Mouse (Mus musculus): ENCODE data around the gene Ptpn11. TPM values are rescaled to one million over a fixed set of nuclear protein-coding genes. Genes with fewer than 3 reads are reported as not detected.

Ptpn11 gene
- polyA plus RNA-seq, 1 experiment from 2014 or later = 20.1 TPM

- no peak for ATAC-seq
- peaks cover 24% of the 10 kb centered on the region for H3K36me3 ChIP-seq
- no peak overlapping the region for H3K4me3 ChIP-seq (replicated peaks)
- no peaks in the 10 kb centered on the region for H3K9me3 ChIP-seq
- 83% methylated on average over 5 of the region's 5 CpGs for WGBS
- no peak overlapping the region for H3K27ac ChIP-seq
- no peaks in the 10 kb centered on the region for H3K4me1 ChIP-seq (replicated peaks)
- H3K4me2 ChIP-seq (replicated peaks) = no peak overlapping the region
- H3K9ac ChIP-seq = no peak overlapping the region
- H3K27me3 ChIP-seq (replicated peaks) = no peaks in the 10 kb centered on the region
Measured at GRCm38 (mm10) chr5:121162285-121162684, 28.9 kb downstream of the Ptpn11 start.

DNA sequence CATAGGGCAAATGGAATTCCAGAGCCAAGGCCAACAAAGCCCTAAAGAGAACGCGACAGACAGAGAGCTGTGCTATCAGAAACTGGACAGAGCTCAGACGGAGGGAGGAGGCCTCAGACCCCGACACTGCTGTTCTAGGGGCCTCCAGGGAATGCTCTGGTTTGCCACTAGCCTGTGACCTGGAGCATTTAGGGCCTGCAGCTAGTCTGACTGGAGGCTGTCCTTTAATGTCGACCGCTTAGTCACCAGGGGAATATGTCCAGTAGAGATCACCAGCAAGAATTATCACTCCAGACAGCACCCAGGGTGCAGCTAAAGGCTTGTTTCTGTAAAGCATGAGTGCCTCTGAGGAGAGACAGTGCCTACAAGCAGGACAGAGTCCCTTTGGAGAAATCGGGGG lies 32.2 kb downstream of the Ptpn11 start:
- Histone ChIP-seq H3K27me3 (replicated peaks) (no peaks in the 10 kb centered on the region), H3K36me3 (peaks cover 22% of the 10 kb centered on the region), H3K9me3 (no peaks in the 10 kb centered on the region), H3K27ac (no peak overlapping the region), H3K4me2 (replicated peaks) (no peak overlapping the region), H3K4me1 (replicated peaks) (no peaks in the 10 kb centered on the region), H3K4me3 (replicated peaks) (no peak overlapping the region), H3K9ac (no peak overlapping the region)
- 87% methylated on average over 7 of the region's 7 CpGs for WGBS
- no peak for ATAC-seq

DNA sequence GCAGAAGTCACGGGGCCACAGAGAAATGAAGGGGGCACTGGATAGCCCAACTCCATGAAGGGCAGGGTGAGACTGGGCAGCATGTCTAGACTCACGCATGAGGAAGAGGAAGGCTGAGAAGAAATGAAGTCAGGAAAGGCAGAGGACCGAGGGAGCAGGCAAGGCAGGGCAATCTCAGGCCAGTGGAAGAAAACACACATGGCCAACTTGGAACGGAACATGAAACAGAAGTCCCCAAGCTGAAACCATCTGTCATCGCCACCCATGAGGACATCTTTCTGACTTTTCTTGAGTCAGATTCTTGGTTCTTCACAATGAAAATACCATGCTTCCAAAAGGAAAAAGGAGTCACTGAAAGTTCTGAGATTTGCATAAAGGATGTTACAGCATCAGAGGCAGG lies 33.7 kb downstream of the Ptpn11 start:
- no peak for ATAC-seq
- H3K4me2 ChIP-seq (replicated peaks) = no peak overlapping the region
- H3K9ac ChIP-seq = no peak overlapping the region
- no peaks in the 10 kb centered on the region for H3K4me1 ChIP-seq (replicated peaks)
- peaks cover 26% of the 10 kb centered on the region for H3K36me3 ChIP-seq
- H3K4me3 ChIP-seq (replicated peaks) = no peak overlapping the region
- H3K9me3 ChIP-seq = no peaks in the 10 kb centered on the region
- H3K27ac ChIP-seq = no peak overlapping the region
- WGBS = 91% methylated on average over 5 of the region's 5 CpGs
- H3K27me3 ChIP-seq (replicated peaks) = no peaks in the 10 kb centered on the region

DNA sequence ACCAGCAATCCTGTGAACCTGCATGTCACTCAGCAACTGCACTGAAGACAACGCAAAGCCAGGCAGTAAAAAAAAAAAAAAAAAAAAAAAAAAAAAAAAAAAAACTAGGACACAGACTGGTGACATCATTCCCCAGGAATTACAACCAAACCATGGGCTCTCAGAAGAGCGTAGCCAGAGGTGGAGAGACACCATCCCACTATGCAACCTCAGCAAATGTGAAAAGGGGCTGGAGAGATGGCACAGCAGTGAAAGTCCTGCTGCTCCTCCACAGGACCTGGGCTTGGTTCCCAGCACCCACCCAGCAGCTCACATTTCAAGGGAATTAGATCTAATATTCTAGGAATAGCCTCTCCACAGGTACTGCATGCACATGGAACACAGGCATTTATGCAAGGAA lies 34.2 kb downstream of the Ptpn11 start:
- WGBS = 57% methylated on average over 2 of the region's 2 CpGs
- Histone ChIP-seq H3K27me3 (replicated peaks) (no peaks in the 10 kb centered on the region), H3K4me1 (replicated peaks) (no peaks in the 10 kb centered on the region), H3K36me3 (peaks cover 26% of the 10 kb centered on the region), H3K27ac (no peak overlapping the region), H3K9ac (no peak overlapping the region), H3K4me3 (replicated peaks) (no peak overlapping the region), H3K4me2 (replicated peaks) (no peak overlapping the region), H3K9me3 (no peaks in the 10 kb centered on the region)
- no peak for ATAC-seq

DNA sequence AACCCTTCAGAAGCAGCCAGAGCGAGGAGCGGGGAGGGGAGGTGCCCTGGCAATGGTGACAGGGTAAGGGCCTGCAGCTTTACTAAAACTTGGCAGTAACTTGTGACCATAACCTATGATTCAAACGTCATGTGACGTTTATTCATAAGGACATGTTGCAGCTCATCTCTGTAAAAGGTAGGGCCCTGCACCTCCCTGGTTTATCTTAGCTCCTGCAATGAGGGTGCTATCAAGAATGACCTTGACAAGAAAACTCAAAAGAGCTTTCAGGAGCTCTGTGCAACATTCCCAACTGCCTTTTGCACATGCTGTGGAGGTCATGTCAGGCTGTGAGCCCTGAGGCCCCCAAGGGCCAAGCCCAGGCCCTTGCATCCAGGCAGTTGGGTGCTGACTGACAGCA lies 35.1 kb downstream of the Ptpn11 start:
- H3K27ac ChIP-seq = no peak overlapping the region
- H3K36me3 ChIP-seq = peaks cover 25% of the 10 kb centered on the region
- no peak overlapping the region for H3K9ac ChIP-seq
- H3K4me3 ChIP-seq (replicated peaks) = no peak overlapping the region
- no peak for ATAC-seq
- no peaks in the 10 kb centered on the region for H3K27me3 ChIP-seq (replicated peaks)
- H3K9me3 ChIP-seq = no peaks in the 10 kb centered on the region
- no peak overlapping the region for H3K4me2 ChIP-seq (replicated peaks)
- WGBS = 86% methylated on average over 4 of the region's 4 CpGs
- H3K4me1 ChIP-seq (replicated peaks) = no peaks in the 10 kb centered on the region

DNA sequence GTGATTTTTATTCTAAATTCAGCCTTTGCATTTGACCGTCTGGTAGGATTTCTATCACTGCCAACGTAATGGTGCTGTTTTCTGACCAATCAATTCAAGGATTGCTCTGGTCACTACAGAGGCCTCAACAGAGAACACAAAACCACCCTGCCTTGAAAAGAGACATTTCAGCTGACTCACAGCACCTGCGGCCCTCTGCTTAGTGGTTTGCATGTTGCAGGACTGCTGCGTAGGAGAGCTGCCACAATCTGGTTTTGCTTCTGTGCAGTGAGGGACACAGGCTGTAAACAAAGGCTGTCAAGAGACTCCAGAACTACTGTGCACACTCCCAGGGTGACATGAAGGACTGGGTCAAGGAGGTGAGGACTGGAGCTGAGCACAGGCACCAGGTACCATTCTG lies 40.5 kb downstream of the Ptpn11 start:
- Histone ChIP-seq H3K27me3 (replicated peaks) (no peaks in the 10 kb centered on the region), H3K4me2 (replicated peaks) (no peak overlapping the region), H3K4me3 (replicated peaks) (no peak overlapping the region), H3K9me3 (no peaks in the 10 kb centered on the region), H3K36me3 (peaks cover 24% of the 10 kb centered on the region), H3K4me1 (replicated peaks) (no peaks in the 10 kb centered on the region), H3K9ac (no peak overlapping the region), H3K27ac (no peak overlapping the region)
- ATAC-seq = no peak
- WGBS = 72% methylated on average over 4 of the region's 4 CpGs

DNA sequence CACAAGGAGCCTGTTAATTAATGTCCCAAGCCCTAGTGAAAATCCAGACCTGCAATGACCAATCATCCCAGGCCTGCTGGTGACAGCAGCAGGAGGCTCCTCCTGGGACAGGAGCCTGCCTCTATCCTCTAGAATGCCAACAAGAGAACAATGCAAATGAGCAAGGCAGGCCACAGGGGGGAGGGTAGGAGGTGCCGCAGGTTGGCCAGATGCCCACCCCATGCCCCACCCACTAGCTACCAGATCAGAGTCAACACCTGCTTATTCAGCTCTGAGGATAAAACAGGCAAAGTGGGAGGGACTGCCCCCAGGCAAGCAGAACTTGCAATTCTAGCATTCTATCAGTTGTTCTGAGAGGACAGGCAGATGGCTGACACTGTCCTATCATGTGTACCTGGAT lies 42.0 kb downstream of the Ptpn11 start:
- no peak overlapping the region for H3K4me2 ChIP-seq (replicated peaks)
- no peak overlapping the region for H3K9ac ChIP-seq
- H3K36me3 ChIP-seq = peaks cover 31% of the 10 kb centered on the region
- H3K27ac ChIP-seq = no peak overlapping the region
- no peaks in the 10 kb centered on the region for H3K9me3 ChIP-seq
- H3K4me3 ChIP-seq (replicated peaks) = no peak overlapping the region
- WGBS = 63% methylated on average over 1 of the region's 1 CpGs
- ATAC-seq = no peak
- H3K4me1 ChIP-seq (replicated peaks) = no peaks in the 10 kb centered on the region
- H3K27me3 ChIP-seq (replicated peaks) = no peaks in the 10 kb centered on the region

- Histone ChIP-seq H3K9me3 (no peaks in the 10 kb centered on the region), H3K9ac (no peak overlapping the region), H3K4me1 (replicated peaks) (no peaks in the 10 kb centered on the region), H3K27ac (no peak overlapping the region), H3K36me3 (peaks cover 30% of the 10 kb centered on the region), H3K4me2 (replicated peaks) (no peak overlapping the region), H3K4me3 (replicated peaks) (no peak overlapping the region), H3K27me3 (replicated peaks) (no peaks in the 10 kb centered on the region)
- ATAC-seq = no peak
- 94% methylated on average over 5 of the region's 5 CpGs for WGBS
Measured at GRCm38 (mm10) chr5:121146275-121146674, 44.9 kb downstream of the Ptpn11 start.

GRCm38 (mm10) chr5:121145609-121146008 lies 45.6 kb downstream of the Ptpn11 start:
- H3K4me1 ChIP-seq (replicated peaks) = no peaks in the 10 kb centered on the region
- no peak overlapping the region for H3K27ac ChIP-seq
- H3K4me2 ChIP-seq (replicated peaks) = no peak overlapping the region
- no peak overlapping the region for H3K4me3 ChIP-seq (replicated peaks)
- no peaks in the 10 kb centered on the region for H3K27me3 ChIP-seq (replicated peaks)
- no peak overlapping the region for H3K9ac ChIP-seq
- peaks cover 30% of the 10 kb centered on the region for H3K36me3 ChIP-seq
- no peak for ATAC-seq
- WGBS = 89% methylated on average over 5 of the region's 5 CpGs
- no peaks in the 10 kb centered on the region for H3K9me3 ChIP-seq

DNA sequence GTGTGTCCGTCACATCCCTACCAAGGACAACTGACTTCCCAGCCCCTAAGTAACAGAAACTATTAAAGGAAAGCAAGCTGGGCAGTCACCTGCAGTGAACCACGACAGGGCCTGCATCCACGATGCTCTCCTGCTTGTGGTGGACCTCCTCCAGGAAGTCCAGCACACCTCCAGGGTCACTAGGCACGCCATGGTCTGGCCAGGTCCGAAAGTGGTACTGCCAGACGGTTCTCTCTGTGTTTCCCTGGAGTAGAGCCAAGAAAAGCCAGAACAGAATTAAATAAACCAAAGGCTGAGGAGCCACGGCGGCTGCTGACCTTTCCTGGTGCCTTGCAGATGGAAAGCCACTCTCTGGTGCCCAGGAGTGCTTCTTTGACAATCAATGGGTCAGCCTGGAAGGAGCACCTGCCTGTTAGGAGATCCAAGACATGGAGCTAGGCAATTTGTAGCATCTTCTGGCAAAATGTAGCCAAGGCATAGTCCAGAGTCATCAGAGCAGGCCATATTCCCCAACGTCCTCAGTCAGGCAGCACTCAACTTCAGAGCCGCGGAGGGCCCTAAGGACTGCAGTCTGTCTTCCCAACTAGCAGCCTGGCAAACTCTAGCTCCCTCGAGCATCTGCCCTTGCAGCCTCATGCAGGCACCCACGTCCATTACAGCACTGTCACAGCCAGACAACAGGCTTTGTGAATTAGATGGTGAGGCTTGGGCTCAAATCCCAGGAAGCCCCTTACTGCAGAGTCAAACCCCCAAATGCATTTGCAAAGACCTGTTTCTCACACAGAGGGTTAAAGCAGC lies 46.6 kb downstream of the Ptpn11 start:
- Histone ChIP-seq H3K4me3 (replicated peaks) (no peak overlapping the region), H3K4me1 (replicated peaks) (no peaks in the 10 kb centered on the region), H3K36me3 (peaks cover 30% of the 10 kb centered on the region), H3K9ac (no peak overlapping the region), H3K4me2 (replicated peaks) (no peak overlapping the region), H3K9me3 (no peaks in the 10 kb centered on the region), H3K27me3 (replicated peaks) (no peaks in the 10 kb centered on the region), H3K27ac (no peak overlapping the region)
- 82% methylated on average over 13 of the region's 13 CpGs for WGBS
- ATAC-seq = no peak

DNA sequence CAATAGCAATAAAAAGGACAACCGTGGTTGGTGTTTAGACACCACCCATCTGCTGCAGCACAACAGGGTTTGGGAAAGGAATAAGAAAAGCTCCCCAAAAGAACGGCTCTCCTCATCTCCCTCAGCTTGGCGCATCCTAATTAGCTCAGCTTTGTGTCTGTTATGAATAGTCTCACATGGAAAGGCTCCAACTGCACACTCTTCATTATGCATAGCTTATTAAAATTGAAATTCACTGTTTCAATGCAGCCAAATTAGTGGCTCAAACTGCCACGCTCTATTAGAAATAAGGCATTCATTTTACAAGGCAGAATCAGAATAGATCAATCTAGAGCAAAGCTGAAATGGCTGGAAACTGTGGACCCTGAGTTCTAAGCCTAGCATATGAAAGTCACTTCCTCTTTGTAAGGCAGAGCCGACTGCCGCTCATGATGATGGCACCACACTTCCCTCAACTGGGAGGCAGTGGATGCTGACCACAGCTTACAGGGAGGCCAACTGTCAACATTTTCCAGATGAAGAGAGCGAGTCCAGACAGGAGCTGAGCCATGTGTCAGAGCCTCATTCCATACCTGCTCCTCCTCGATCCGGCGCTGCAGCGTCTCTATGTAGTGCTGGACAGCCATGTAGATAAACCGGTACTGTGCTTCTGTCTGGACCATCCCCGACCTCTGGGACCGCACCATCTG lies 48.6 kb downstream of the Ptpn11 start:
- Histone ChIP-seq H3K9me3 (no peaks in the 10 kb centered on the region), H3K36me3 (peaks cover 33% of the 10 kb centered on the region), H3K27ac (no peak overlapping the region), H3K9ac (no peak overlapping the region), H3K4me3 (replicated peaks) (no peak overlapping the region), H3K4me1 (replicated peaks) (no peaks in the 10 kb centered on the region), H3K27me3 (replicated peaks) (no peaks in the 10 kb centered on the region), H3K4me2 (replicated peaks) (no peak overlapping the region)
- no peak for ATAC-seq
- 90% methylated on average over 14 of the region's 14 CpGs for WGBS

DNA sequence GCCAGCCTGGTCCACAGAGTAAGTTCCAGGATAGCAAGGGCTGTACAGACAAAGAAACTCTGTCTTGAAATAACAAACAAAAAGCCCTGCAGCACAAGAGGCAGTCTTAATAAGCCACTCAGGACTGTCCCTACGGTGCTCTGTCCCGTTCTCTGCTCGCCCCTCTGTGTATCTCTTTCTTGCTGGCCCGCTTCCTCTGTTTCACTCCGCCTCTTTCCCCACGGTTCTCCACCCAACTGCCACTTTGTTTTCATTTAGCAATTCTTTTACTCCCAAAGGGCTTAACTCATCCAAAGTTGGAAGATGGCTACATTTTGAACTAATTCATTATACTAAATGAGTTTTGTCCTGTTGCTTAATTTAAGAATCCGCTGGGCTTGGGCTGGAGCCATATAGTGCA lies 50.9 kb downstream of the Ptpn11 start:
- no peaks in the 10 kb centered on the region for H3K4me1 ChIP-seq (replicated peaks)
- WGBS = 77% methylated on average over 7 of the region's 7 CpGs
- no peak overlapping the region for H3K4me3 ChIP-seq (replicated peaks)
- ATAC-seq = no peak
- H3K36me3 ChIP-seq = peaks cover 39% of the 10 kb centered on the region
- H3K9ac ChIP-seq = no peak overlapping the region
- no peaks in the 10 kb centered on the region for H3K9me3 ChIP-seq
- H3K27ac ChIP-seq = no peak overlapping the region
- H3K4me2 ChIP-seq (replicated peaks) = no peak overlapping the region
- no peaks in the 10 kb centered on the region for H3K27me3 ChIP-seq (replicated peaks)

DNA sequence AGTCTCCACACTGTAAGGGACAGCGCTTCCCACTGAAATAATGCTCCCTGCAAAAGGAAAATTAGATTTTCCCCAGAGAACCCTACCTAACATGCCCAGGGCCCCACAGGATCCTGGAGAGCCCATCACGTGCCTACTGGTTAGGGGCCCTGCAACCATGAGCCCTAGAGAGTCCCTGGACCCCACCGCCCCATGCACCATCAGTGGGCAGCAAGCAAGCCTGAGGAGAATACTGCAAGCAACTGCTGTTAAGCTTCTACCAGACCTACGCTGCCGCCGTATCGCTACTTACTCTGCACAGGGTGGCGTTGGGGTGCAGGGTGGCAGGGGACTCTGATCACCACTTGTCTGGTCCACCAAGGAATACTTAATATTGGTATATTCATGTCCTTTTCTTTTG lies 54.1 kb downstream of the Ptpn11 start:
- ATAC-seq = no peak
- Histone ChIP-seq H3K27me3 (replicated peaks) (no peaks in the 10 kb centered on the region), H3K9me3 (no peaks in the 10 kb centered on the region), H3K4me1 (replicated peaks) (no peaks in the 10 kb centered on the region), H3K9ac (no peak overlapping the region), H3K36me3 (peaks cover 34% of the 10 kb centered on the region), H3K4me3 (replicated peaks) (no peak overlapping the region), H3K27ac (no peak overlapping the region), H3K4me2 (replicated peaks) (no peak overlapping the region)
- WGBS = 94% methylated on average over 8 of the region's 8 CpGs
